Mouse (Mus musculus) heart, adult 8-10 months (tissue): ENCODE results near the gene Faf2. TPM values are rescaled to one million over a fixed set of nuclear protein-coding genes. Genes with fewer than 3 reads are reported as not detected.
A peak's percentile ranks its signal among the peaks of the same experiment; 100 is the strongest.

ENCODE experiments used
- DNase-seq: peaks from one replicate; pipeline ENCODE4 v3.0.0; 2022; ENCODE audit warnings: low spot score
- total RNA-seq, 4 experiments: library from RNA; stranded (reverse); gene quantifications; 2 replicates each; pipeline ENCODE4 v1.2.4; 2022

Gene Faf2
- total RNA-seq = 10 to 100 TPM; 15.8 to 24.3 (median 21.3) TPM

DNA sequence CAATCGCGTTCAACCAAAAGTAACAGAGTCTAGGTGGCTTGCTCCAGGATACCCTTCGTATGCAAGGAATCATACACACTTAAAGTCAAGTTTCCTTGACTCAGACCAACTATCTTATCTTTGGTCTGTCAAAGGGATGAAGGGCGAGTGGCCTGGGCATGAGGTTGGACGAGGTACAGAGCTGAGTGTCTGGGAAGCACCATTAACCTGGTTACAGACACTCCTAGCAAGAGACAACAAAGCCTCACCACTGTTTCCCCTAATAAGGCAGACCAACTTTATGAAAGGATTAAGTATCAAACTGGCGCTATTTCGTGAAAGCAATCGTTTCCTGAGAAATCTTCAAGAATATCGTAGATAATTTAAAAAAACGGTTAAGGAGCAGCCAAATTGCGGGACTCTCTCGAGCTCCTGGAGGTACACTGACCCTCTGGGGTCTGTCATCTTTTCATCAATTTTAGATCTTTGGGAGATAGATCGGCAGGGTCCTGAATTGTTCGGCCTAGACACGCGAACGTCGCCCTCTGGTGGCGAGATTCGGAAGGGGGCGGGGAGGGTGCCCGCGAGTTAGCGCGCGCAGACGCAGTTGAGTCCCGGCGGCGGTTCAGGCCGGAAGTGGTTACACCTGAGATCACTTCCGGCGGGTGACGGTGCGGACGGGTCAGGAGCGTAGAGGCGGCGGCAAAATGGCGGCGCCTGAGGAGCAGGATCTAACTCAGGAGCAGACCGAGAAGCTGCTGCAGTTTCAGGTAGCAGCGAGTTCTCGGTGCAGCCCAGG, at the start of gene Faf2:
Gene Faf2 (plus strand): TSS at position 630 of the 778 bp plus-strand sequence.
- DNase-seq = peak; percentile 98

- DNase-seq = no peak
These were observed 49.0 kb upstream of the Faf2 start for GRCm38 (mm10) chr13:54572621-54573020.

GRCm38 (mm10) chr13:54574854-54575481, 46.6 kb upstream of the Faf2 start, which contains the start of gene Arl10:
Gene Arl10 (plus strand): TSS chr13:54575015.
- peak; percentile 67 for DNase-seq

- DNase-seq = no peak
These were observed 46.1 kb upstream of the Faf2 start for GRCm38 (mm10) chr13:54575489-54575888.

DNA sequence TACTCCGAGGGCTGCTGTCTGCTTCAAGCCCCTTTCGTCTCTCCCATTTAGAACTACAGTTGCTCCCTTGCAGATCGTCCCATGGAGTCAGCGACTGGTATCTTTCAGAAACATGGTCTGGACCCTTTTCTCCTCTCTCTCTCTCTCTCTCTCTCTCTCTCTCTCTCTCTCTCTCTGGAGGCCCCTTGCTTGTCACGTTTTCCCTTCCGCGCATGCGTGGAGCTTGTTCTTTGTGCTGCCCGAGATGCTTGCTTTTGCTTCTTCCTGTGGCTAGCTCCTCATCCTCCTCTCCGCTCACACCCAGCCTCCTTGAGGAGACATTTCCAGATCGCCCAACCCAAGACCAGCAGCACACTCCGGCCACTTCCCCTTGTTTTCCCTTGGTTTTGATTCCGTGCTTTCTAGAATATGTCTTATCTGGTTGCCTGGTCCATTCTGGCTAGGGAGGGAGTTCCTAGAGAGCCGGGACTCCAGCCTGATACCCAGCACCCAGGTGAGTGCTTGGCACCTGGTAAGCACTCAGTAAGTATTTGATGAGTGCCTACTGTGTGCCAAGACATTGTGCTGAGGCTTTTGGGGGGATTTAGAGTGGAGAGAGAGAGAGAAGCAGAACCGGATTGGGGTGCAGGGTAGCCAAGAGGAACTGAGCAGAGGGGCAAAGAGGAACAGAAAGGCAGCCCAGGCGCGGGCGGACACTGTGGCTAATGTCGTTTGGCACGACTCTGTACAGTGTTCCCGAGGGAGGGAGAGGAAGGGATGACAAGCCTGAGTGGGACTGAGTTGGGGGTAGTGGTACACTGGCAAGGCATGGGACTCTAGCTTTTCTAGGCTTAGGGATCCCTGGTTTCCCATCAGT, 43.7 kb upstream of the Faf2 start:
- DNase-seq = no peak

DNA sequence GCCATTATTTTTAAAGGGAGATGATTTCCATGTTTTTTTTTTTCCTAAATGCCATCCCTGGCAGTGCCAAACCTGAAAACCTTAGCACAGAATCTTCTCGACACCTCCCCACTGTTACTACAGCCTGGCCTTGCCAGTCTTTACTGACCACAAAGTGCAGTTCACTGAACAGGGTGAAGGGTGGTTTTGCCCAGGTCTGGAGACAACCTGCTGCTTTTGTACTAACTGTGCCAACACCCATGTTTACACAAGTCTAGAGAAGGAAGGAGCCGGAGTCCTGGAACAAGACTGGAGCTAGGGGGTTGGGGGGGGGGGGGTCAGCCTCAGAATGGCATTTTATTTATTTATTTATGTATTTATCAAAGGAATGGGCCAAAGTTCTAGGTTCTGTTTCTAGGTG, 40.2 kb upstream of the Faf2 start:
- DNase-seq = no peak

DNA sequence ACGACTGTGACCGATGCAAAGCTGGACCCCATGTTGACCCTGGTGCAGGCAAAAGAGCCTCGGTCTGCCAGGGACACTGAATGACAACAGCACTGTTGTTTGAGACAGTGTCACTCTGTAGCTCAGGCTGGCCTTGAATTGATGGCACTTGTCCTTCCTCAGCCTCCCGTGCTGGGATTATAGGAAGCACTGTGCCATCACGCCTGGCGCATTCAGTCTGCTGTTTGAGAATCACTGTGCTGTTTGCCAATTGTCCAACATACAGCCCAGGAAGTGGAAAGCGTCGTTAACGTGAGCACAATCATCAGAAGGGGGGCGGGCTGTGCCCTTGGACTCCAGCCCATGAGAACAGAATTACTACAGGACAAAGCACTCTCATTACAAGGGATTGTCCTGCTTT, 39.5 kb upstream of the Faf2 start:
- DNase-seq = no peak

GRCm38 (mm10) chr13:54582860-54583259, 38.7 kb upstream of the Faf2 start:
- DNase-seq = no peak

DNA sequence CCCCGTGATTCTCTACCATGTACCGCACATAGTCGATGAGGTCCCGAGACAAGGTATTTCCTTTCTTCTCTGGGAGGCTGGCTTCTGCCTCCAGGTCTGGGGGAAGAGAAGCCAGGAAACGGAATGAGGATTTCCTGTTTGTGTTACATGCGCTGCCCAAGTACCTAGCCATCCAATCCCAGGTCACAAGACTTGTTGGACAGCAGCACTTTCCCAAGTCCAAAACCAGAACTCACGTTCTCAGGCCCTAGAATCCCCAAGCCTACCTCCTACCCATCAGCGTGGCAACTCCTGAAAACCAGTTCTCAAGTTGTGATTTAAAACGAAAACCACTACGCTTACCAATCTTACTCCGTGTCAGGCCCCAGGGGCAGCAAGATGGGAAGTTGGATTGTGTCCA, 35.8 kb upstream of the Faf2 start:
- no peak for DNase-seq

- DNase-seq = no peak
These were observed 32.1 kb upstream of the Faf2 start for GRCm38 (mm10) chr13:54589414-54589995.

DNA sequence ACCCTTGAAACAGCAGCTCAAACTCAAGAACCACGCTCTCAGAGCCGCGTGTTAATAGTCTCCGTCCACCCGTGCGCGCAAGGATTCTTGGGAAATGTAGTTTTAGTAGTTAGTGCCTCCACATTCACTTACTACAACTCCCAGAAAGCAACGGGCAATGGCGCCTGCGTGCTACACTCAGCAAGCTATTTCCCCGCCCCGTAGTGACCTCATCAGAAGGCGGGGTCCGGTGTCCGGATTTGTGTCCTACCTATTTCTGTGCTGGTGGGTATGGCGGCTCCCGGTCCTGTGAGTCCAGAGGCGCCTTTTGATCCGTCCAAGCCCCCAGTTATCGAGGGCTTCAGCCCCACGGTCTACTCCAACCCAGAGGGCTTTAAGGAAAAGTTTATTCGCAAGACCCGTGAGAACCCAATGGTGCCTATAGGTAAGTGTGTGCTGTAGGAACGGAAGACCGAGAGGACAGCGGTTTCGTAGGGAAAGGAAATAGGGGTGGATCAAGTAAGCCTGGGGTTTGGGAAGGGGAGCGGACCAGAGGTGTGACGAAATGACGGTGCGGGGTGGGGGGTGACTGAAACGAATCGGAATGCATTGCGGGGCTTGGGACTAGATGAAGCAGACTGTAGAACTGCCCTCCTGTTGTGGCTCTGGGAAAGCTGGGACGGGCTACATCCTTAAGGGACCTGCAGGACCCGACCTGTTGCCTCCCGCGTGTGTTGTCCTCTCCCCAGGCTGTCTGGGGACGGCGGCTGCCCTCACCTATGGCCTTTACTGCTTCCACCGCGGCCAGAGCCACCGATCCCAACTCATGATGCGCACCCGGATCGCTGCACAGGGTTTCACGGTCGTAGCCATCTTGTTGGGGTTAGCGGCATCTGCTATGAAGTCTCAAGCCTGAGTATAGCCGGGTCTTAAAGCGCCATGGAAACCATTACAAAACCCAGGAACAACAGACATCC, 31.3 kb upstream of the Faf2 start, which contains the start of the genes Nop16 and Higd2a:
Gene Nop16 (minus strand): TSS at position 95 of the 956 bp plus-strand sequence.
Gene Higd2a (plus strand): TSS at position 212 of the 956 bp plus-strand sequence.
- DNase-seq = peak; percentile 99

GRCm38 (mm10) chr13:54591776-54592356, 29.7 kb upstream of the Faf2 start:
- DNase-seq = no peak

- no peak for DNase-seq
These were observed 28.0 kb upstream of the Faf2 start for GRCm38 (mm10) chr13:54593617-54594016.

DNA sequence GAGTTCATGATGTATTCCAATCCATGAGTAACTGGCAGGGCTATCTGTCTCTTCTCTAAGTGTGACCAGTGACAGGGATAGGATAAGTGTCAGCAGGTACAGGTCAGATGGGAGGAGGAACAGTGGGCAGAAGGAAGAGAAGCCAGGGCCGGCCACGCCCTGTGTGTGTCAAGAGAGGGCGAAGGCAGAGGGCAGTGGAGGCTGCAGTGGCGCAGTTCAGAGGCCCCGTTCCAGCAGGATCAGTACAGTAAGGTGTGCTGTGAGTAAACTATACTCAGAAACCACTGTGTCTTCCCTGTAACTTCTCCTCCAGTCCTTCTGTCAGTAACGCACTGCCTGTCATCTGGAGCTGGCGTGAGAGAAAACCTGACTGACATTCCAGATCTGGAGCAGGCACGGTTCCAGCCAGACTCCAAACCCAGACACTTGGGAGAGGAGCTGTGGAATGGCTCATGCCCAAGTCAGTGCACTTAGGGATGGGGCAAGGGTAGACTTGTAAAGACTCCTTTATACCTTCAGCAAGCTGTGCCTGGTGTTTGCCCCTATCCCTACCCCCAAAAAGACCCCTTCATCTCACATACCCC, 25.4 kb upstream of the Faf2 start:
- DNase-seq = no peak

DNA sequence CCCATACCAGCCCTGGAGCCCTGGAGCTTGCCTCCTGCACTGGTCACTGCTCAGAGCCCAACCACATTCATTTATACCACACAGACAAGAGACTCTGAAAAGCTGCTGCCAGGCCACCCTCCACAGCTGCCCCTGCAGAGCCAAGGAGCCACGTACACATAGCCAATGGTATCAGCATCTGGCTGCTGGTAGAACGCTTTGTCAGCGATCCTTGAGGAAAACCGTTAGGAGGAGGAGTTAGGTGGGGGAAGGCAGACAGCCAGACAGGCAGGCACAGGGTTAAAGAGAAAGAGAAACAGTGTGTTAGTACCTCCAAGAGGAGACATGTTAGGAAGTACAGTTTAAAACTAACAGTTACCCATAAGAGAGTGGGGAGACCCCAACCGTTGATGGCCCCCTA, 24.7 kb upstream of the Faf2 start:
- no peak for DNase-seq

- no peak for DNase-seq
These were observed 22.9 kb upstream of the Faf2 start for GRCm38 (mm10) chr13:54598622-54599143.

GRCm38 (mm10) chr13:54602639-54603111, 18.9 kb upstream of the Faf2 start:
- no peak for DNase-seq

GRCm38 (mm10) chr13:54603501-54603900, 18.1 kb upstream of the Faf2 start:
- no peak for DNase-seq

- DNase-seq = no peak
These were observed 17.4 kb upstream of the Faf2 start for GRCm38 (mm10) chr13:54604221-54604620.
